In genomic region chr7:29266931-29267330, GRCm38 (mm10) we compare ENCODE assay signal across 25 mouse cellular contexts. TPM values are rescaled to one million over a fixed set of nuclear protein-coding genes. Genes with fewer than 3 reads are reported as not detected.
A peak's percentile ranks its signal among the peaks of the same experiment; 100 is the strongest.
DNase-seq lines count a peak whose midpoint lies in the region; ATAC-seq and TF ChIP-seq lines count a peak whose summit lies in the region.
"Had no signal": no experiment of that assay in that cellular context is flagged by ENCODE, and none has a peak within 500 bp of the region (broad histone marks: within the 10 kb centered on the region; RNA-seq: fewer than 3 reads in every experiment).

No protein-coding gene starts in this region.

- no peak for TF ChIP-seq CTCF in ES-Bruce4 (IDR thresholded peaks at IDR 0.05; ENCODE audit: low read depth, low read length)
- no peak for TF ChIP-seq CTCF in kidney, adult 2 months (conservative IDR thresholded peaks at IDR 0.05; ENCODE audit: insufficient read depth, insufficient read length, low read depth, low read length)
- TF ChIP-seq CTCF in thymus, adult 2 months (IDR thresholded peaks at IDR 0.05; ENCODE audit: borderline replicate concordance, control insufficient read depth, extremely low read depth, insufficient read depth, low read length, poor library complexity) = no peak

- H3K27ac ChIP-seq in embryonic facial prominence, embryonic 11.5 days (replicated peaks; ENCODE audit: low read depth, low read length) = no peak overlapping the region
- H3K27ac ChIP-seq in embryonic facial prominence, embryonic 10.5 days (replicated peaks) = no peak overlapping the region
- no peak overlapping the region for H3K27ac ChIP-seq in ES-Bruce4 (ENCODE audit: insufficient read depth, low read length)
- H3K27ac ChIP-seq in kidney, adult 2 months (ENCODE audit: insufficient read depth, low read depth, low read length) = peak overlapping the region; percentile 40; the same call in 1 of the 2 replicates
- no peak overlapping the region for H3K27ac ChIP-seq in thymus, adult 2 months (ENCODE audit: control insufficient read depth, insufficient read depth, low read length)
- H3K27ac ChIP-seq: forebrain, embryonic 12.5 days; heart, adult 2 months; heart, embryonic 15.5 days; limb, embryonic 13.5 days; liver, embryonic 13.5 days; macrophage had no signal

- no peaks in the 10 kb centered on the region for H3K36me3 ChIP-seq in embryonic facial prominence, embryonic 11.5 days (replicated peaks; ENCODE audit: control insufficient read depth, insufficient read depth, low read depth, low read length)
- H3K36me3 ChIP-seq in embryonic facial prominence, embryonic 10.5 days (replicated peaks) = no peaks in the 10 kb centered on the region
- H3K36me3 ChIP-seq in ES-Bruce4 (ENCODE audit: control insufficient read depth, insufficient read depth, low read length, poor library complexity, severe bottlenecking) = peaks cover 7% of the 10 kb centered on the region
- H3K36me3 ChIP-seq in kidney, adult 2 months (ENCODE audit: control insufficient read depth, insufficient read depth, low read length) = no peaks in the 10 kb centered on the region
- no peaks in the 10 kb centered on the region for H3K36me3 ChIP-seq in thymus, adult 2 months (ENCODE audit: control insufficient read depth, insufficient read depth, low read length)
- H3K36me3 ChIP-seq: forebrain, embryonic 12.5 days; heart, embryonic 15.5 days; limb, embryonic 13.5 days; liver, embryonic 13.5 days had no signal

- no peak overlapping the region for H3K4me3 ChIP-seq in embryonic facial prominence, embryonic 11.5 days (ENCODE audit: low read depth, low read length)
- no peak overlapping the region for H3K4me3 ChIP-seq in embryonic facial prominence, embryonic 10.5 days
- H3K4me3 ChIP-seq in ES-Bruce4 (ENCODE audit: low read depth, low read length) = no peak overlapping the region
- no peak overlapping the region for H3K4me3 ChIP-seq in kidney, adult 2 months (ENCODE audit: insufficient read depth, low read depth, low read length)
- H3K4me3 ChIP-seq in thymus, adult 2 months (ENCODE audit: control insufficient read depth, insufficient read depth, low read length) = no peak overlapping the region
- H3K4me3 ChIP-seq: forebrain, embryonic 12.5 days; heart, adult 2 months; heart, embryonic 15.5 days; limb, embryonic 13.5 days; liver, embryonic 13.5 days had no signal

- no peaks in the 10 kb centered on the region for H3K27me3 ChIP-seq in embryonic facial prominence, embryonic 11.5 days (ENCODE audit: control insufficient read depth, insufficient read depth, low read length)
- H3K27me3 ChIP-seq in embryonic facial prominence, embryonic 10.5 days (replicated peaks; ENCODE audit: low read depth, poor library complexity, severe bottlenecking) = no peaks in the 10 kb centered on the region
- H3K27me3 ChIP-seq in ES-Bruce4 (ENCODE audit: control insufficient read depth, insufficient read depth, low read length, poor library complexity, severe bottlenecking) = no peaks in the 10 kb centered on the region
- H3K27me3 ChIP-seq in kidney, adult 2 months (replicated peaks; ENCODE audit: control insufficient read depth, insufficient read depth, low read length) = no peaks in the 10 kb centered on the region
- no peaks in the 10 kb centered on the region for H3K27me3 ChIP-seq in thymus, adult 2 months (ENCODE audit: control insufficient read depth, insufficient read depth, low read length)
- H3K27me3 ChIP-seq: forebrain, embryonic 12.5 days; heart, embryonic 15.5 days; limb, embryonic 13.5 days; liver, embryonic 13.5 days had no signal

- WGBS in embryonic facial prominence, embryonic 11.5 days = 53% methylated on average over 4 of the region's 4 CpGs
- WGBS in embryonic facial prominence, embryonic 10.5 days = 60% methylated on average over 4 of the region's 4 CpGs
- WGBS in kidney, adult 2 months = 38% methylated on average over 4 of the region's 4 CpGs
- 91% methylated on average over 4 of the region's 4 CpGs for WGBS in thymus, adult 2 months

- no peaks in the 10 kb centered on the region for H3K9me3 ChIP-seq in embryonic facial prominence, embryonic 11.5 days (replicated peaks; ENCODE audit: control insufficient read depth, low read length)
- H3K9me3 ChIP-seq in embryonic facial prominence, embryonic 10.5 days = no peaks in the 10 kb centered on the region
- H3K9me3 ChIP-seq in ES-Bruce4 (replicated peaks; ENCODE audit: control insufficient read depth, insufficient read depth, low read length, poor library complexity, severe bottlenecking) = no peaks in the 10 kb centered on the region
- H3K9me3 ChIP-seq: forebrain, embryonic 12.5 days; G1E; heart, embryonic 15.5 days; limb, embryonic 13.5 days; liver, embryonic 13.5 days had no signal

- no peaks in the 10 kb centered on the region; the same call in 1 of the 2 replicates for H3K4me1 ChIP-seq in embryonic facial prominence, embryonic 11.5 days (ENCODE audit: control insufficient read depth, insufficient read depth, low read length)
- H3K4me1 ChIP-seq in embryonic facial prominence, embryonic 10.5 days = peaks cover 25% of the 10 kb centered on the region
- H3K4me1 ChIP-seq in ES-Bruce4 (ENCODE audit: control insufficient read depth, insufficient read depth, low read length) = peaks cover 2% of the 10 kb centered on the region
- H3K4me1 ChIP-seq in kidney, adult 2 months (ENCODE audit: control insufficient read depth, insufficient read depth, low read length) = peaks cover 56% of the 10 kb centered on the region
- H3K4me1 ChIP-seq in thymus, adult 2 months (replicated peaks; ENCODE audit: control insufficient read depth, insufficient read depth, low read length) = peaks cover 28% of the 10 kb centered on the region
- H3K4me1 ChIP-seq: forebrain, embryonic 12.5 days; liver, embryonic 13.5 days had no signal

- DNase-seq in embryonic facial prominence, embryonic 11.5 days (ENCODE audit: low spot score) = peak; percentile 53
- no peak for DNase-seq in embryonic facial prominence, embryonic 10.5 days (ENCODE audit: low spot score)
- DNase-seq in kidney, adult 2 months = peak; percentile 91
- peak; percentile 22 for DNase-seq in kidney, postnatal 10 days
- no peak for DNase-seq in heart, adult 8-10 months (ENCODE audit: low spot score)
- no peak for DNase-seq in thymus, adult 2 months
- DNase-seq in heart, postnatal 36 days = no peak
- DNase-seq: adrenal gland, postnatal 25 days; cerebellum, adult 11 months; cerebellum, postnatal 25 days; embryo, embryonic 11 days; gastrocnemius, postnatal 14 days; heart, adult 2 months; liver, embryonic 13.5 days; right cerebral cortex, postnatal 4 days; thymus, adult 18-20 months had no signal

- ATAC-seq in embryonic facial prominence, embryonic 11.5 days (replicated peaks; ENCODE audit: insufficient number of reproducible peaks, low FRiP score, low TSS enrichment, low read depth) = no peak

- H3K9ac ChIP-seq in embryonic facial prominence, embryonic 11.5 days (replicated peaks; ENCODE audit: low read length) = no peak overlapping the region
- no peak overlapping the region for H3K9ac ChIP-seq in ES-Bruce4 (ENCODE audit: low read depth, poor library complexity, severe bottlenecking)
- H3K9ac ChIP-seq: forebrain, embryonic 12.5 days; heart, embryonic 15.5 days; limb, embryonic 13.5 days; liver, embryonic 13.5 days had no signal

- TF ChIP-seq POLR2A in ES-Bruce4 (IDR thresholded peaks at IDR 0.05; ENCODE audit: insufficient read depth, low read length) = no peak
- no peak for TF ChIP-seq POLR2A in kidney, adult 2 months (IDR thresholded peaks at IDR 0.05; ENCODE audit: low read depth, low read length)
- TF ChIP-seq POLR2A in thymus, adult 2 months (IDR thresholded peaks at IDR 0.05; ENCODE audit: control insufficient read depth, extremely low read depth, insufficient read depth, low read length, poor library complexity) = no peak

- intact Hi-C loops in heart, postnatal 36 days (cut with DNase I) = no loop called here

- H3K4me2 ChIP-seq in embryonic facial prominence, embryonic 11.5 days (ENCODE audit: low read depth, low read length) = no peak overlapping the region
- H3K4me2 ChIP-seq: forebrain, embryonic 12.5 days; heart, embryonic 15.5 days; limb, embryonic 13.5 days; liver, embryonic 13.5 days; midbrain, embryonic 11.5 days had no signal

- TF ChIP-seq EP300 in ES-Bruce4 (IDR thresholded peaks at IDR 0.05; ENCODE audit: insufficient read depth, low read depth, low read length) = 0 out of 2 replicates have a peak, but pooled peaks have one; percentile 8

RNA-seq across cellular contexts. Expression of gene Spint2, which starts 14.8 kb away (rescaled TPM):
- 71.4 and 84.5 TPM in 2 replicates for polyA plus RNA-seq in embryonic facial prominence, embryonic 11.5 days (2014; fragmentation: Nextera tagmentation; extraction: Ambion mirVana)
- polyA plus RNA-seq in embryonic facial prominence, embryonic 10.5 days (2016; fragmentation: Nextera tagmentation; extraction: Ambion mirVana) = 75.5 and 79.3 TPM in 2 replicates
- polyA plus RNA-seq in ES-Bruce4 (2011; ENCODE audit: insufficient read depth, insufficient read length, low read depth, missing spikeins) = 264 and 288 TPM in 2 replicates
- polyA plus RNA-seq in kidney, adult 2 months (2012; rRNA removed) = 421 and 474 TPM in 2 replicates
- 10 to 100 TPM; 47.3 to 54.5 (median 53.2) TPM for total RNA-seq in heart, adult 8-10 months (2022)
- 426 and 460 TPM in 2 replicates for polyA plus RNA-seq in thymus, adult 2 months (2012; rRNA removed)
- total RNA-seq in heart, postnatal 36 days (2021) = 10 to 100 TPM; 34.8 to 44.9 TPM

RNA-seq across cellular contexts. Expression of gene 2200002D01Rik, which starts 18.7 kb away (rescaled TPM):
- 1.5 and 2.6 TPM in 2 replicates for polyA plus RNA-seq in embryonic facial prominence, embryonic 11.5 days (2014; fragmentation: Nextera tagmentation; extraction: Ambion mirVana)
- polyA plus RNA-seq in embryonic facial prominence, embryonic 10.5 days (2016; fragmentation: Nextera tagmentation; extraction: Ambion mirVana) = 4.4 and 4.6 TPM in 2 replicates
- 33.6 and 34.1 TPM in 2 replicates for polyA plus RNA-seq in ES-Bruce4 (2011; ENCODE audit: insufficient read depth, insufficient read length, low read depth, missing spikeins)
- polyA plus RNA-seq in kidney, adult 2 months (2012; rRNA removed) = 4.6 and 7.2 TPM in 2 replicates
- total RNA-seq in heart, adult 8-10 months (2022) = 1 to 10 TPM; 1.7 to 3.9 (median 2.6) TPM
- 3.6 and 3.7 TPM in 2 replicates for polyA plus RNA-seq in thymus, adult 2 months (2012; rRNA removed)
- 1 to 10 TPM; 1.9 to 2.0 TPM for total RNA-seq in heart, postnatal 36 days (2021)
- total RNA-seq: left cerebral cortex, postnatal 10 days had no signal
- polyA plus RNA-seq: G1E, macrophage had no signal

RNA-seq across cellular contexts. Expression of gene Ppp1r14a, which starts 22.2 kb away (rescaled TPM):
- 18.0 and 21.0 TPM in 2 replicates for polyA plus RNA-seq in embryonic facial prominence, embryonic 11.5 days (2014; fragmentation: Nextera tagmentation; extraction: Ambion mirVana)
- polyA plus RNA-seq in embryonic facial prominence, embryonic 10.5 days (2016; fragmentation: Nextera tagmentation; extraction: Ambion mirVana) = 29.7 and 30.5 TPM in 2 replicates
- polyA plus RNA-seq in ES-Bruce4 (2011; ENCODE audit: insufficient read depth, insufficient read length, low read depth, missing spikeins) = 22.1 and 29.1 TPM in 2 replicates
- polyA plus RNA-seq in kidney, adult 2 months (2012; rRNA removed) = 12.3 and 16.1 TPM in 2 replicates
- 10 to 100 TPM in 1 of 4 experiments, 1 to 10 TPM in 3; 5.4 to 10.1 (median 7.1) TPM for total RNA-seq in heart, adult 8-10 months (2022)
- 5.4 and 5.8 TPM in 2 replicates for polyA plus RNA-seq in thymus, adult 2 months (2012; rRNA removed)
- 10 to 100 TPM in 1 of 2 experiments, 1 to 10 TPM in 1; 9.6 to 10.5 TPM for total RNA-seq in heart, postnatal 36 days (2021)
- total RNA-seq: G1E; hematopoietic stem cell, adult 5-6 weeks had no signal
- polyA plus RNA-seq: macrophage had no signal

RNA-seq across cellular contexts. Expression of gene Yif1b, which starts 28.8 kb away (rescaled TPM):
- polyA plus RNA-seq in embryonic facial prominence, embryonic 11.5 days (2014; fragmentation: Nextera tagmentation; extraction: Ambion mirVana) = 86.1 and 90.5 TPM in 2 replicates
- polyA plus RNA-seq in embryonic facial prominence, embryonic 10.5 days (2016; fragmentation: Nextera tagmentation; extraction: Ambion mirVana) = 100 and 102 TPM in 2 replicates
- polyA plus RNA-seq in ES-Bruce4 (2011; ENCODE audit: insufficient read depth, insufficient read length, low read depth, missing spikeins) = 50.9 and 55.2 TPM in 2 replicates
- polyA plus RNA-seq in kidney, adult 2 months (2012; rRNA removed) = 179 and 207 TPM in 2 replicates
- 10 to 100 TPM; 66.2 to 78.1 (median 70.0) TPM for total RNA-seq in heart, adult 8-10 months (2022)
- 143 and 146 TPM in 2 replicates for polyA plus RNA-seq in thymus, adult 2 months (2012; rRNA removed)
- 10 to 100 TPM; 69.1 to 73.8 TPM for total RNA-seq in heart, postnatal 36 days (2021)

RNA-seq across cellular contexts. Expression of gene Kcnk6, which starts 34.6 kb away (rescaled TPM):
- polyA plus RNA-seq in embryonic facial prominence, embryonic 11.5 days (2014; fragmentation: Nextera tagmentation; extraction: Ambion mirVana) = 0.45 and 0.53 TPM in 2 replicates
- 0.74 and 1.1 TPM in 2 replicates for polyA plus RNA-seq in embryonic facial prominence, embryonic 10.5 days (2016; fragmentation: Nextera tagmentation; extraction: Ambion mirVana)
- 7.0 and 7.1 TPM in 2 replicates for polyA plus RNA-seq in ES-Bruce4 (2011; ENCODE audit: insufficient read depth, insufficient read length, low read depth, missing spikeins)
- 4.4 and 5.6 TPM in 2 replicates for polyA plus RNA-seq in kidney, adult 2 months (2012; rRNA removed)
- total RNA-seq in heart, adult 8-10 months (2022) = 1 to 10 TPM; 1.5 to 2.3 (median 2.0) TPM
- 34.7 and 37.5 TPM in 2 replicates for polyA plus RNA-seq in thymus, adult 2 months (2012; rRNA removed)
- 1 to 10 TPM; 2.8 to 3.2 TPM for total RNA-seq in heart, postnatal 36 days (2021)
- total RNA-seq: G1E had no signal
- polyA plus RNA-seq: G1E had no signal

Comparison
In these comparisons a context has a peak if more than half of its experiments do, and no peak if none do; other contexts are left out.
1. DNase-seq: peak in embryonic facial prominence, embryonic 11.5 days (single experiment), kidney, adult 2 months (single experiment) and kidney, postnatal 10 days (single experiment); none in embryonic facial prominence, embryonic 10.5 days (single experiment), heart, adult 8-10 months (single experiment), thymus, adult 2 months (single experiment) and heart, postnatal 36 days (0 of 2).